Mouse (Mus musculus): Measurements from ENCODE around the gene Gm21767.
"Not testable (repeated sequence)": the region's sequence is repeated elsewhere in the genome, so short reads cannot be mapped to it uniquely, and the experiment has no call there.

Gm21767 gene

GRCm38 (mm10) chrY:13941438-13941837 is at the start of gene Gm21767:
Gene Gm21767 (plus strand): TSS chrY:13941738.
- DNase-seq (ENCODE audit: low spot score in 2 of 2): not testable (repeated sequence)

Measured in spleen, postnatal 14 days (tissue).